Mouse (Mus musculus) cerebellum, adult 2 months (tissue): ENCODE data around the gene Fbxw7.

ENCODE experiments used
- CTCF ChIP-seq: fragments of 200-500 bp; IDR thresholded peaks from 2 replicates; pipeline ENCODE4 v1.5.1; 2011; ENCODE audit warnings: low read depth, mild to moderate bottlenecking, control low read depth, low read length, moderate library complexity, borderline replicate concordance; ENCODE audit not compliant: insufficient read depth
- POLR2A ChIP-seq: fragments of 200-500 bp; IDR thresholded peaks from 2 replicates; pipeline ENCODE4 v1.6.1; 2011; ENCODE audit warnings: low read length, control low read depth, borderline replicate concordance; ENCODE audit not compliant: insufficient read depth

DNA sequence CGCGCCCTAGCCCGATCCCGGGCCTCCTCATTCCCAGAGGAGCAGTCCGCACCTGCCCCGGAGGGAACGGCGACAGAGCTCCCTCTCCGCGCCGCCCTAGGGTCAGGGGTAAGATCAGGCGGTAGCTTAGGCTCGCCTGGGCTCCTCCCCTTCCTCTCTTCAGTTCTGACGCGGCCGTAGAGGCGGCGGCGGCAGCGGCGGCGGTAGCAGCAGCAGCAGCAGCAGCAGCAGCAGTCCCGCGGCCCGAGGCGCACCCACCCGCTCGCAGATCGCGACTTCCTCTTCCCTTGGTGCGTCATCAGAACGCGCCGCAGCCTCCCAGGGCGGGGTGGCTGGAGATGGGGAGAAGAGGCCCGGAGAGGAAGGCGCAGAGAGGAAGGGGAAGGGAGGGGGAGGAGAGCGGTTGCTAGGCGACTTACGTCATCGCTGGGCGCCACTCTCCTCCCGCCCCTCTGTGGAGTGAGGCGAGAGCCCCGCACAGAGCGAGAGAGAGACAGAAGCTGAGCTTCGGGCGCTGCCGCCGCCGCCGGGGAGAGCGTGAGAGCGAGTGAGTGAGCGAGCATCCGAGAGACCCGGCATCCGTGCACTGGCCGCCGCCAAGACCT lies 809 bp upstream of the Fbxw7 start:
- TF ChIP-seq CTCF = no peak
- peak; percentile 81 for TF ChIP-seq POLR2A
